Mouse (Mus musculus) hindbrain, embryonic 15.5 days (tissue): ENCODE data around the gene Zfp768. TPM values are rescaled to one million over a fixed set of nuclear protein-coding genes. Genes with fewer than 3 reads are reported as not detected.

Experiments used
- polyA plus RNA-seq: library from polyadenylated mRNA; unstranded; fragments of >200 nt; fragmentation: Nextera tagmentation; extraction: Ambion mirVana; gene quantifications from 2 replicates; pipeline ENCODE4 v1.2.1, GENCODE M21; 2015

The Zfp768 gene
- polyA plus RNA-seq, 1 experiment from 2014 or later, result 20.4 TPM

Other genes starting within 250 kb of the Zfp768 start
- gene Qprt, start 223.4 kb downstream of the Zfp768 start, polyA plus RNA-seq, result 0.70 and 1.1 TPM in 2 replicates
- 0.05 and 0.06 TPM in 2 replicates for gene Spn, start 207.8 kb downstream of the Zfp768 start, polyA plus RNA-seq
- gene Cd2bp2, start 149.5 kb downstream of the Zfp768 start, polyA plus RNA-seq, result 72.1 and 72.3 TPM in 2 replicates
- gene Tbc1d10b, start 137.1 kb downstream of the Zfp768 start, polyA plus RNA-seq, result 37.2 and 38.8 TPM in 2 replicates
- 4.9 and 5.0 TPM in 2 replicates for gene Mylpf, start 136.7 kb downstream of the Zfp768 start, polyA plus RNA-seq
- gene Zfp553, start 112.5 kb downstream of the Zfp768 start, polyA plus RNA-seq, result 51.9 and 56.2 TPM in 2 replicates
- 18.4 and 19.3 TPM in 2 replicates for gene Sept1, start 112.5 kb downstream of the Zfp768 start, polyA plus RNA-seq
- gene Zfp771, start 101.3 kb downstream of the Zfp768 start, polyA plus RNA-seq, result 72.0 and 80.9 TPM in 2 replicates
- 122 TPM in 2 replicates for gene Dctpp1, start 84.9 kb downstream of the Zfp768 start, polyA plus RNA-seq
- gene Sephs2, start 71.5 kb downstream of the Zfp768 start, polyA plus RNA-seq, result 61.5 and 63.7 TPM in 2 replicates
- gene Itgal, start 49.3 kb downstream of the Zfp768 start, polyA plus RNA-seq, result 0.17 and 0.39 TPM in 2 replicates
- gene Zfp747, start 30.5 kb upstream of the Zfp768 start, polyA plus RNA-seq, result 8.4 and 8.8 TPM in 2 replicates
- gene 9130019O22Rik, start 41.6 kb upstream of the Zfp768 start, polyA plus RNA-seq, result 3.9 and 5.1 TPM in 2 replicates
- 5.6 and 6.4 TPM in 2 replicates for gene E430018J23Rik, start 48.0 kb upstream of the Zfp768 start, polyA plus RNA-seq
- gene Zfp764, start 61.2 kb upstream of the Zfp768 start, polyA plus RNA-seq, result 4.8 and 4.9 TPM in 2 replicates
- gene Zfp688, start 76.5 kb upstream of the Zfp768 start, polyA plus RNA-seq, result 26.8 and 28.0 TPM in 2 replicates
- gene Zfp689, start 103.6 kb upstream of the Zfp768 start, polyA plus RNA-seq, result 14.7 and 15.8 TPM in 2 replicates
- 36.9 and 42.8 TPM in 2 replicates for gene Prr14, start 114.0 kb upstream of the Zfp768 start, polyA plus RNA-seq
- gene Fbrs, start 133.6 kb upstream of the Zfp768 start, polyA plus RNA-seq, result 13.9 and 15.4 TPM in 2 replicates
- 57.2 and 57.4 TPM in 2 replicates for gene Srcap, start 166.4 kb upstream of the Zfp768 start, polyA plus RNA-seq
- gene Gm42715, start 174.0 kb upstream of the Zfp768 start, polyA plus RNA-seq, result 14.7 and 15.6 TPM in 2 replicates
- 7.6 and 10.3 TPM in 2 replicates for gene Tmem265, start 215.8 kb upstream of the Zfp768 start, polyA plus RNA-seq
- gene Phkg2, start 227.8 kb upstream of the Zfp768 start, polyA plus RNA-seq, result 59.3 and 59.4 TPM in 2 replicates
- 10.1 and 12.2 TPM in 2 replicates for gene Ccdc189, start 243.0 kb upstream of the Zfp768 start, polyA plus RNA-seq
- 41.4 and 44.9 TPM in 2 replicates for gene Rnf40, start 243.2 kb upstream of the Zfp768 start, polyA plus RNA-seq